Mouse (Mus musculus): Measurements from ENCODE around the gene Gm14147.
"Not testable (repeated sequence)": the region's sequence is repeated elsewhere in the genome, so short reads cannot be mapped to it uniquely, and the experiment has no call there.

The Gm14147 gene

GRCm38 (mm10) chr2:151097945-151098344 is at the start of gene Gm14147:
TSS of gene Gm14147 (plus strand) at chr2:151098245.
- TF ChIP-seq GATA4 (IDR thresholded peaks at IDR 0.05; ENCODE audit: insufficient replicate concordance, low read length), result not testable (repeated sequence)

DNA sequence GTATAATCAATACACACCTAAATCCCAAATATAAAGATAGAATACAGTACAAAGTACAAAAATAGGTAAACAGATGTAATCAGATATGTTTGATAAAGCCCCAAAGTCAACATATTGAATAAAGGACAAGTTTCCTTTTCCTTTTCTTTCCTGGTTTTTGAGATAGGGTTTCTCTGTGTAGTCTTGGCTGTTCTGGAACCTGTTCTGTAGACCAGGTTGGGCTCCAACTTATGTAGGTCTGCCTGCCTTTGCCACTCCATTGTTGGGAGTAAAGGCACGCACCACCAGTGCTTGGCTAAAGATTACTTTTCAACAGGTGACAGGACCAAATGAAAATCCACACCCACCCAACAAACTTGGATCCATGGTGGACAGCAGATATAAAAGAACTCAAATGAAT is 41.4 kb upstream of the Gm14147 start:
- TF ChIP-seq GATA4 (IDR thresholded peaks at IDR 0.05; ENCODE audit: insufficient replicate concordance, low read length), result no peak

- TF ChIP-seq GATA4 (IDR thresholded peaks at IDR 0.05; ENCODE audit: insufficient replicate concordance, low read length), result not testable (repeated sequence)
Measured at GRCm38 (mm10) chr2:151092250-151092649, 5.8 kb upstream of the Gm14147 start, which contains the start of gene Gm14151. TSS of gene Gm14151 (minus strand) at chr2:151092350.
